Mouse (Mus musculus) monocyte, adult 2 months (primary cell): ENCODE measurements around the gene Gm3115.
"Not testable (repeated sequence)": the region's sequence is repeated elsewhere in the genome, so short reads cannot be mapped to it uniquely, and the experiment has no call there.

Experiments used
- DNase-seq, 2 experiments: peaks; one replicate each; pipeline ENCODE4 v3.0.0; 2022; ENCODE audit warnings: low spot score in 2 of 2, low read depth in 1 of 2

The Gm3115 gene

GRCm38 (mm10) chr14:4083820-4084219, at the start of gene Gm3115:
Gene Gm3115, plus strand, starts transcription at chr14:4084120.
- DNase-seq, result not testable (repeated sequence)

DNA sequence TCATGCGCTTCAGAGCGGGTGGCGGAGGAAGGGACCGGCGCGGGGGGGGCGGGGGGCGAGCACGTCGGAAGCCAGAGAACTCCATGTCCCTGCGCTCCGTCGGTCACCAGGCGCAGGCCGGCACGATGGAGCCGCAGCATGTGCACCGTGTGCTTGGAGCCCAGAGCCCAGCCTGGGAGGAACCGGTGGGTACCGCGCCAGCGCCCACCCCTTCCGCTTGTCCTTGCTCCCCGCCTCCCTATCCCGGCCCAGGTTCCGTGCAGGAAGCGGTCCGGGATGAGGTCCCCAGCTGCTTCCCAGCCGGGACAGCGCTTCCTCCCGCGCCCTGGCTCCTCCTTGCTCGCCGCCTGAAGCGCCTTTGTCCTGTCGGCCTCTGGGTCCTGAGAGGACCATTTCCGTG, 26.5 kb downstream of the Gm3115 start, which contains the start of gene Gm8108:
Gene Gm8108, plus strand, starts transcription at position 101 of the 400 bp plus-strand sequence.
- DNase-seq, result not testable (repeated sequence)

DNA sequence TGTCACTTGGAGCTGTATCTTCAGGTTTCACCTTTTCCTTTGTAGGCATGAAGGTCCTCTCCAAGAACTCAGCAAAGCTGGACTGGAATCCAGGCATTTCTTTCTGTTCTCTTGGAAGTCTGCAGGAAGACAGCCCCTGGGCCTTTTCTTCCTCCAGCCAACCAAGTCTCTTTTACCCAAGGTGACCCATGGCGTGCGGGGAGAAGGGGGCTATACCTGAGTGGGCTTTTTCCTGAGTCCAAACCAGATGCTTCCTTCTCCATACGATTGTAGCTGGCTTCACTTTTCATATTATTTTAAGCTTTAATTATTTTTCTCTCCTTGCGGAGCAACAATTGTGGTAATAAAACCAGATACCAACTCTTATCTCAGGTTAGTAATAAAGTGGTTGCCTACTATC, 57.7 kb downstream of the Gm3115 start:
- not testable (repeated sequence) for DNase-seq
